Mouse (Mus musculus) heart, postnatal 0 days (tissue): ENCODE measurements at regions not wholly inside any gene's neighbourhood (a gene's known extent, or its start where the extent isn't known, plus 50 kb on each side); places are given as distances from the start of the nearest gene placed in this dataset.
A peak's percentile ranks its signal among the peaks of the same experiment; 100 is the strongest.

ENCODE experiments used
- ATAC-seq: fragments of 200-750 bp; cut with Nextera tagmentation; 2 replicates; pipeline ENCODE4 v1.8.0; 2017; ENCODE audit warnings: low read depth, moderate number of reproducible peaks, moderate library complexity; ENCODE audit not compliant: insufficient read depth
- DNase-seq: peaks from one replicate; pipeline ENCODE4 v3.0.0-alpha.2; 2016; ENCODE audit warnings: low spot score
- H3K27ac ChIP-seq: fragments of 300-500 bp; sonication (generic); 2 replicates; pipeline ENCODE4 v1.5.1; 2014; ENCODE audit warnings: low read depth, mild to moderate bottlenecking
- H3K27me3 ChIP-seq: fragments of 300-500 bp; sonication (generic); 2 replicates; pipeline ENCODE4 v1.6.1; 2014; ENCODE audit warnings: low read length, mixed read lengths; ENCODE audit not compliant: control insufficient read depth, insufficient read depth
- H3K36me3 ChIP-seq: fragments of 300-500 bp; sonication (generic); replicated peaks from 2 replicates; pipeline ENCODE4 v1.6.1; 2014; ENCODE audit warnings: low read length, mixed read lengths; ENCODE audit not compliant: control insufficient read depth, insufficient read depth
- H3K4me1 ChIP-seq: fragments of 300-500 bp; sonication (generic); 2 replicates; pipeline ENCODE4 v1.6.1; 2014; ENCODE audit warnings: antibody characterized with exemption; ENCODE audit not compliant: control insufficient read depth, insufficient read depth
- H3K4me2 ChIP-seq: fragments of 300-500 bp; sonication (generic); 2 replicates; pipeline ENCODE4 v1.6.1; 2014; ENCODE audit warnings: low read depth, mild to moderate bottlenecking, low read length, moderate library complexity
- H3K4me3 ChIP-seq: fragments of 300-500 bp; sonication (generic); 2 replicates; pipeline ENCODE4 v1.5.1; 2014; ENCODE audit warnings: low read depth, low read length
- H3K9ac ChIP-seq: fragments of 300-500 bp; sonication (generic); replicated peaks from 2 replicates; pipeline ENCODE4 v1.6.1; 2014; ENCODE audit warnings: low read depth, low read length, mixed read lengths
- H3K9me3 ChIP-seq: fragments of 300-500 bp; sonication (generic); replicated peaks from 2 replicates; pipeline ENCODE4 v1.6.1; 2016; ENCODE audit warnings: low read length; ENCODE audit not compliant: control insufficient read depth
- CTCF ChIP-seq: IDR thresholded peaks from 2 replicates; pipeline ENCODE4 v1.5.1; 2016; ENCODE audit warnings: antibody characterized with exemption, control low read depth, low read depth
- EP300 ChIP-seq: IDR thresholded peaks from 2 replicates; pipeline ENCODE4 v1.6.1; 2016; ENCODE audit warnings: antibody characterized with exemption, low read depth
- WGBS: fragments of 180-500 bp; shearing (Covaris S2); extraction: QIAGEN DNeasy Blood & Tissue Kit; methylation state at CpG from one replicate; pipeline ENCODE4 v1.1.7; 2014; 5-methylcytosine and 5-hydroxymethylcytosine counted together

GRCm38 (mm10) chr19:60334521-60334920 is 108.0 kb upstream of the Fam204a start:
- H3K9me3 ChIP-seq, result no peaks in the 10 kb centered on the region
- TF ChIP-seq CTCF (no peak), EP300 (no peak)
- H3K27ac ChIP-seq, result no peak overlapping the region
- H3K9ac ChIP-seq, result no peak overlapping the region
- DNase-seq (no peak), ATAC-seq (no peak)
- H3K27me3 ChIP-seq, result no peaks in the 10 kb centered on the region
- H3K36me3 ChIP-seq, result no peaks in the 10 kb centered on the region
- 74% methylated on average over 7 of the region's 7 CpGs for WGBS
- no peaks in the 10 kb centered on the region for H3K4me1 ChIP-seq
- H3K4me2 ChIP-seq, result no peak overlapping the region
- H3K4me3 ChIP-seq, result no peak overlapping the region

GRCm38 (mm10) chr19:60328295-60328694 is 101.8 kb upstream of the Fam204a start:
- no peak for DNase-seq
- Histone ChIP-seq H3K9ac (no peak overlapping the region), H3K4me3 (no peak overlapping the region), H3K9me3 (no peaks in the 10 kb centered on the region), H3K4me1 (no peaks in the 10 kb centered on the region), H3K4me2 (no peak overlapping the region), H3K36me3 (no peaks in the 10 kb centered on the region), H3K27ac (no peak overlapping the region), H3K27me3 (no peaks in the 10 kb centered on the region)
- no peak for ATAC-seq
- WGBS, result 50% methylated on average over 3 of the region's 3 CpGs
- no peak for TF ChIP-seq EP300
- no peak for TF ChIP-seq CTCF

GRCm38 (mm10) chr19:60325612-60326011 is 99.1 kb upstream of the Fam204a start:
- Histone ChIP-seq H3K9ac (no peak overlapping the region), H3K4me2 (no peak overlapping the region), H3K27ac (no peak overlapping the region), H3K36me3 (no peaks in the 10 kb centered on the region), H3K4me1 (no peaks in the 10 kb centered on the region), H3K9me3 (no peaks in the 10 kb centered on the region), H3K4me3 (no peak overlapping the region), H3K27me3 (no peaks in the 10 kb centered on the region)
- DNase-seq (no peak), ATAC-seq (no peak)
- TF ChIP-seq EP300 (no peak), CTCF (no peak)

GRCm38 (mm10) chr19:60325112-60325511 is 98.6 kb upstream of the Fam204a start:
- TF ChIP-seq EP300, result no peak
- TF ChIP-seq CTCF, result no peak
- WGBS, result 45% methylated on average over 5 of the region's 5 CpGs
- Histone ChIP-seq H3K4me1 (no peaks in the 10 kb centered on the region), H3K4me2 (no peak overlapping the region), H3K27me3 (no peaks in the 10 kb centered on the region), H3K4me3 (no peak overlapping the region), H3K9me3 (no peaks in the 10 kb centered on the region), H3K9ac (no peak overlapping the region), H3K36me3 (no peaks in the 10 kb centered on the region), H3K27ac (no peak overlapping the region)
- ATAC-seq (no peak), DNase-seq (no peak)

GRCm38 (mm10) chr19:60310591-60310990 is 84.1 kb upstream of the Fam204a start:
- no peak for ATAC-seq
- WGBS, result 21% methylated on average over 4 of the region's 4 CpGs

GRCm38 (mm10) chr19:60302371-60302770 is 75.9 kb upstream of the Fam204a start:
- Histone ChIP-seq H3K27ac (no peak overlapping the region), H3K4me2 (no peak overlapping the region), H3K27me3 (no peaks in the 10 kb centered on the region), H3K4me3 (no peak overlapping the region), H3K4me1 (no peaks in the 10 kb centered on the region), H3K9me3 (no peaks in the 10 kb centered on the region), H3K36me3 (no peaks in the 10 kb centered on the region), H3K9ac (no peak overlapping the region)
- DNase-seq (no peak), ATAC-seq (no peak)
- TF ChIP-seq CTCF (no peak), EP300 (no peak)
- 34% methylated on average over 6 of the region's 6 CpGs for WGBS

More at GRCm38 (mm10) chr19:60310591-60310990, 84.1 kb upstream of the Fam204a start:
- Histone ChIP-seq H3K36me3 (no peaks in the 10 kb centered on the region), H3K9ac (no peak overlapping the region), H3K9me3 (no peaks in the 10 kb centered on the region), H3K4me2 (no peak overlapping the region), H3K27me3 (no peaks in the 10 kb centered on the region), H3K4me3 (no peak overlapping the region), H3K27ac (no peak overlapping the region), H3K4me1 (no peaks in the 10 kb centered on the region)
- TF ChIP-seq EP300 (no peak), CTCF (peak; percentile 78)
- peak; percentile 25 for DNase-seq
